Mouse (Mus musculus) hematopoietic multipotent progenitor cell, adult 10-12 weeks (in vitro differentiated cells): ENCODE measurements around the gene Vmn2r92. TPM values are rescaled to one million over a fixed set of nuclear protein-coding genes. Genes with fewer than 3 reads are reported as not detected.

ENCODE experiments used
- polyA plus RNA-seq: library from polyadenylated mRNA; stranded (reverse); fragments of >175 nt; gene quantifications from 2 replicates; pipeline ENCODE4 v1.2.3, GENCODE M21; 2012; ENCODE audit warnings: low replicate concordance

Gene Vmn2r92
- not detected in 2 replicates for polyA plus RNA-seq

GRCm38 (mm10) chr17:18151587-18151986, at the start of gene Vmn2r92:
Vmn2r92 (plus strand) TSS chr17:18151887.

Other genes with a start within 250 kb of the Vmn2r92 start
- gene Fpr-rs4, start 130.2 kb upstream of the Vmn2r92 start, polyA plus RNA-seq, result not detected in 2 replicates
- not detected in 2 replicates for gene Vmn2r124, start 102.5 kb upstream of the Vmn2r92 start, polyA plus RNA-seq
- not detected in 2 replicates for gene Vmn2r91, start 66.9 kb upstream of the Vmn2r92 start, polyA plus RNA-seq
- gene Vmn2r94, start 125.9 kb downstream of the Vmn2r92 start, polyA plus RNA-seq, result not detected in 2 replicates
- gene Vmn2r93, start 146.2 kb downstream of the Vmn2r92 start, polyA plus RNA-seq, result 0.01 and 0.02 TPM in 2 replicates